Mouse (Mus musculus): ENCODE data around the gene Trak1. TPM values are rescaled to one million over a fixed set of nuclear protein-coding genes. Genes with fewer than 3 reads are reported as not detected.

The Trak1 gene
- total and polyA plus RNA-seq, 3 experiments, result 8.2 to 28.6 (median 18.1) TPM

- in situ Hi-C loops (cut with MboI; ENCODE audit: low pct_ligation_motif_present, low pct_unique_long_range_greater_than_20kb, low sequenced_read_pairs) (loop anchor here (5.0 to 10.0 kb wide), 2 partner anchors 82 to 119 kb away; no protein-coding TSS in a partner anchor), dilution Hi-C loops (cut with MboI; ENCODE audit: extremely low pct_ligation_motif_present, extremely low pct_unique_long_range_greater_than_20kb, low sequenced_read_pairs) (no loop called here)
- Histone ChIP-seq H3K27me3 (replicated peaks) (no peaks in the 10 kb centered on the region), H3K9ac (ENCODE audit: insufficient read depth, low read depth) (no peak overlapping the region), H3K36me3 (replicated peaks in 1 of 2; ENCODE audit: control insufficient read depth in 1 of 2, insufficient read depth in 1 of 2, low read length in 1 of 2) (peaks cover 0 to 47% of the 10 kb centered on the region in 2 experiments), H3K27ac (ENCODE audit: insufficient read depth, low read depth) (no peak overlapping the region), H3K79me2 (replicated peaks; ENCODE audit: control insufficient read depth, extremely low read depth, insufficient read depth, poor library complexity, severe bottlenecking) (no peaks in the 10 kb centered on the region), H3K4me3 (replicated peaks in 1 of 3; ENCODE audit: low read depth in 2 of 3, low read length in 2 of 3, poor library complexity in 1 of 3) (no peak overlapping the region), H3K9me3 (replicated peaks; ENCODE audit: low read length) (peaks cover 2% of the 10 kb centered on the region), H3K4me1 (ENCODE audit: control insufficient read depth in 1 of 2, insufficient read depth in 2 of 2) (peaks cover 10 to 51% of the 10 kb centered on the region in 2 experiments), H3K4me2 (ENCODE audit: insufficient read depth, low read depth, poor library complexity, severe bottlenecking) (no peak overlapping the region)
- peak; percentile 69 for DNase-seq (ENCODE audit: extremely low read depth)
- TF ChIP-seq RAD21 (IDR thresholded peaks at IDR 0.05; ENCODE audit: low read depth, low read length) (peak; percentile 97), MEF2A (IDR thresholded peaks at IDR 0.05; ENCODE audit: borderline replicate concordance, low read depth, low read length) (no peak), EP300 (IDR thresholded peaks at IDR 0.05; ENCODE audit: low read length) (0 out of 2 replicates have a peak, but pooled peaks have one; percentile 23), JUND (conservative IDR thresholded peaks at IDR 0.05; ENCODE audit: low read depth, low read length) (no peak), ZC3H11A (IDR thresholded peaks at IDR 0.05; ENCODE audit: low read depth, low read length) (peak; percentile 69), POLR2A (IDR thresholded peaks at IDR 0.05; ENCODE audit: low read depth, low read length) (no peak), ZNF384 (IDR thresholded peaks at IDR 0.05; ENCODE audit: low read depth, low read length) (peak; percentile 55), SMC3 (IDR thresholded peaks at IDR 0.05; ENCODE audit: low read depth, low read length) (peak; percentile 87), CTCF (conservative IDR thresholded peaks at IDR 0.05 in 1 of 2, IDR thresholded peaks at IDR 0.05 in 1 of 2; ENCODE audit: low read depth in 2 of 2, low read length in 2 of 2) (peak; percentile 94 to 98), MXI1 (IDR thresholded peaks at IDR 0.05; ENCODE audit: low read depth, low read length) (0 out of 2 replicates have a peak, but pooled peaks have one; percentile 30)
These were observed 77.0 kb downstream of the Trak1 start for GRCm38 (mm10) chr9:121374076-121374863.

- peaks cover 0 to 45% of the 10 kb centered on the region in 2 experiments for H3K36me3 ChIP-seq (replicated peaks in 1 of 2; ENCODE audit: control insufficient read depth in 1 of 2, insufficient read depth in 1 of 2, low read length in 1 of 2)
- peaks cover 2% of the 10 kb centered on the region for H3K9me3 ChIP-seq (replicated peaks; ENCODE audit: low read length)
- no peak for TF ChIP-seq GABPA (IDR thresholded peaks at IDR 0.05; ENCODE audit: insufficient replicate concordance, low read depth, low read length)
- no peak for TF ChIP-seq MYC (IDR thresholded peaks at IDR 0.05; ENCODE audit: low read depth, low read length)
- TF ChIP-seq MEF2A (IDR thresholded peaks at IDR 0.05; ENCODE audit: borderline replicate concordance, low read depth, low read length), result no peak
- no peak for TF ChIP-seq UBTF (IDR thresholded peaks at IDR 0.05; ENCODE audit: low read depth, low read length)
- TF ChIP-seq USF2 (conservative IDR thresholded peaks at IDR 0.05; ENCODE audit: low read depth, low read length), result no peak
- TF ChIP-seq MAX (IDR thresholded peaks at IDR 0.05; ENCODE audit: low read length), result no peak
- no peak for TF ChIP-seq JUND (conservative IDR thresholded peaks at IDR 0.05; ENCODE audit: low read depth, low read length)
- TF ChIP-seq ZC3H11A (IDR thresholded peaks at IDR 0.05; ENCODE audit: low read depth, low read length), result no peak
- no peak for TF ChIP-seq IRF4 (IDR thresholded peaks at IDR 0.05; ENCODE audit: low read depth, low read length)
- no peak for DNase-seq (ENCODE audit: extremely low read depth)
- H3K9ac ChIP-seq (ENCODE audit: insufficient read depth, low read depth), result no peak overlapping the region
- no peak overlapping the region for H3K4me2 ChIP-seq (ENCODE audit: insufficient read depth, low read depth, poor library complexity, severe bottlenecking)
- H3K4me1 ChIP-seq (ENCODE audit: control insufficient read depth in 1 of 2, insufficient read depth in 2 of 2), result peaks cover 10 to 47% of the 10 kb centered on the region in 2 experiments
- dilution Hi-C loops (cut with MboI; ENCODE audit: extremely low pct_ligation_motif_present, extremely low pct_unique_long_range_greater_than_20kb, low sequenced_read_pairs), result no loop called here
- no peaks in the 10 kb centered on the region for H3K79me2 ChIP-seq (replicated peaks; ENCODE audit: control insufficient read depth, extremely low read depth, insufficient read depth, poor library complexity, severe bottlenecking)
- in situ Hi-C loops (cut with MboI; ENCODE audit: low pct_ligation_motif_present, low pct_unique_long_range_greater_than_20kb, low sequenced_read_pairs), result loop anchor here (5.0 to 10.0 kb wide), 2 partner anchors 83 to 120 kb away; no protein-coding TSS in a partner anchor
- no peak overlapping the region for H3K27ac ChIP-seq (ENCODE audit: insufficient read depth, low read depth)
- H3K4me3 ChIP-seq (replicated peaks in 1 of 3; ENCODE audit: low read depth in 2 of 3, low read length in 2 of 3, poor library complexity in 1 of 3), result no peak overlapping the region
- no peaks in the 10 kb centered on the region for H3K27me3 ChIP-seq (replicated peaks)
These were observed 77.6 kb downstream of the Trak1 start for GRCm38 (mm10) chr9:121374864-121375255.
